Mouse (Mus musculus) bone marrow, adult 2 months (tissue): ENCODE results near the gene Nrp2.
A peak's percentile ranks its signal among the peaks of the same experiment; 100 is the strongest.

Source experiments
- CTCF ChIP-seq: fragments of 200-500 bp; IDR thresholded peaks from 2 replicates; pipeline ENCODE4 v1.5.1; 2011; ENCODE audit warnings: low read length, control low read depth; ENCODE audit not compliant: control insufficient read depth, insufficient read depth
- POLR2A ChIP-seq: fragments of 200-500 bp; IDR thresholded peaks from 2 replicates; pipeline ENCODE4 v1.6.1; 2011; ENCODE audit warnings: low read depth, mild to moderate bottlenecking, control low read depth, low read length, borderline replicate concordance; ENCODE audit not compliant: control insufficient read depth

DNA sequence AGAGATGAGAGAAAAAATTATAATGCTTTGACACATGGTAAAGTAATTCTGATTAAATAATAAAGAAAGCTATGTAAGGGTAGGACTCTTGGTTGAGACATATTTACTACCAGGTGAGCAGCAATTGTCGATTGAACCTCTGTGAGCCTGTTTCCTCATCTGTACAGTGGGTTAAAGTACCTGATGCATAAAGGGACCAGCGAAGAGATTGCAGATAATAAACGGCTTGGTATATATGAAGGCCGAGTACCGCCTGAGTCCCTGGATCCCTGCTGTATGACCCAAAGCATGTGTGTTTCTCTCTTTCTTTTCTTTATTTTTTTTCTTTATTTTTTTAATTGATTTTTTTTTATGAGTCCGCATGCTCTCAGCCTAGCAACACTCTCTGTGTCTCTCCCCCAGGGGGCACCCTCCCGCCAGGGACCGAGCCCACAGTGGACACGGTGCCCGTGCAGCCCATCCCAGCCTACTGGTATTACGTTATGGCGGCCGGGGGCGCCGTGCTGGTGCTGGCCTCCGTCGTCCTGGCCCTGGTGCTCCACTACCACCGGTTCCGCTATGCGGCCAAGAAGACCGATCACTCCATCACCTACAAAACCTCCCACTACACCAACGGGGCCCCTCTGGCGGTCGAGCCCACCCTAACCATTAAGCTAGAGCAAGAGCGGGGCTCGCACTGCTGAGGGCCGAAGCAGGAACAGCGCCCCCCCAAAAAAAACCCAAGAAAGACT lies 92.4 kb downstream of the Nrp2 start:
- TF ChIP-seq POLR2A, result no peak
- TF ChIP-seq CTCF, result peak; percentile 32; the same call in 1 of the 2 replicates
